Mouse (Mus musculus): ENCODE results near the gene Tmem200c.

The Tmem200c gene

DNA sequence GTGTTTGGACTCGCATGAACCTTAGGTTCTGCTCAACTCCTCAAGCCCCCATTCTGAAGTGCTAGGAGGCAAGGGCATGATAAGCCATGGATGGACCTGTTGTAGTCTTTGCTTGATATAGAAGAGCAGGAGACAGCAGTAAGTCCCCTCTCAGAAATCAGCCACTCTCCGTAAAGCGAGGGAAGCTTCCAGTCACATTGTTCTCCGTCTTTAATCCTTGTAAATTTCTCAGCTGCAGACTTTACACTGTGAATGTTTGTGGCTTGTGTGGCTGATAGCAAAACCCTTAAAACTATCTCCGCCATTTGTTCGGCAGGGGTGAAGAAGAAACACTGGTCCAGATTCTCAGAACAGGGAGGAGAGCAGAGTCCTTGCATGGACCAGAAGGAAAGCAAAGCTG, at the start of gene Tmem200c:
TSS of gene Tmem200c (plus strand) at position 301 of the 400 bp plus-strand sequence.
- no peak for DNase-seq (ENCODE audit: extremely low read depth, insufficient read length, low spot score)

DNA sequence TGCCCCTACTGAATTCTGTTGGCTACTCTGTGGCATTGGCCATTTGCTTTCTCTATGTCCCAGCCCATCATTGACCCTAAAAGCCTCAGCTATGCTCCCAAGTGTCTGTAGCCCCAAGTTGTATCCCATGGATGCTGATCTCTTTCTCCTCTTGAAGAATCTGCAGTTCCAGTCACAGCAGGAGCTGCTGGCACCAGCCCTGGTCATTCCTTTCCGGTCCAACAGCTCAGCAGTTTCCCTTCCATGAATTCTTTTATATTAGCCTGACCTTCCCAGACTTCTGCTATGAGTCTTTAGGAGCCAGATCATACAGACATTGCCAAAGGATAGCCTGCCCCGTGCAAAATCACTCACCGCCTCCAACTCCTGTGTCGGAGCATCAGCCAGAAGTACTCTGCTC, 32.7 kb upstream of the Tmem200c start:
- no peak for DNase-seq (ENCODE audit: extremely low read depth, insufficient read length, low spot score)

DNA sequence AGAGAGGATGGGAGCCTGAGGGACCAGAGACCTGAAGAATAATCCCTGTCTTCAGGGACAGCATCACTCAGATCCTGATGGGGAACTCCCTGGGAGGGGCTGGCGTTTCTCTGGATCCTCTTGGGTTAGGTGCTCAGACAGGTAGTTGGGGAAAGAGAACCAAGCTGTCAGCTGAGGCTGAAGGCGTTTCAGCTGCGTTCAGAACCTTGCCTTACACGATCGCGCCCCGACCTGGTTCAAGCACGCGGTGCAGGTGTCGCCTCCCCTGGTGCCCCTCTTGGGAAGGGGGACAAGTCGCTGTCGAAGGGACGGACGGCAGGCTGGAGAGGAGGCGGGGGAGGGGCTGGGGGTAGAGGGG, 10.2 kb downstream of the Tmem200c start:
- no peak for DNase-seq (ENCODE audit: extremely low read depth, insufficient read length, low spot score)

DNA sequence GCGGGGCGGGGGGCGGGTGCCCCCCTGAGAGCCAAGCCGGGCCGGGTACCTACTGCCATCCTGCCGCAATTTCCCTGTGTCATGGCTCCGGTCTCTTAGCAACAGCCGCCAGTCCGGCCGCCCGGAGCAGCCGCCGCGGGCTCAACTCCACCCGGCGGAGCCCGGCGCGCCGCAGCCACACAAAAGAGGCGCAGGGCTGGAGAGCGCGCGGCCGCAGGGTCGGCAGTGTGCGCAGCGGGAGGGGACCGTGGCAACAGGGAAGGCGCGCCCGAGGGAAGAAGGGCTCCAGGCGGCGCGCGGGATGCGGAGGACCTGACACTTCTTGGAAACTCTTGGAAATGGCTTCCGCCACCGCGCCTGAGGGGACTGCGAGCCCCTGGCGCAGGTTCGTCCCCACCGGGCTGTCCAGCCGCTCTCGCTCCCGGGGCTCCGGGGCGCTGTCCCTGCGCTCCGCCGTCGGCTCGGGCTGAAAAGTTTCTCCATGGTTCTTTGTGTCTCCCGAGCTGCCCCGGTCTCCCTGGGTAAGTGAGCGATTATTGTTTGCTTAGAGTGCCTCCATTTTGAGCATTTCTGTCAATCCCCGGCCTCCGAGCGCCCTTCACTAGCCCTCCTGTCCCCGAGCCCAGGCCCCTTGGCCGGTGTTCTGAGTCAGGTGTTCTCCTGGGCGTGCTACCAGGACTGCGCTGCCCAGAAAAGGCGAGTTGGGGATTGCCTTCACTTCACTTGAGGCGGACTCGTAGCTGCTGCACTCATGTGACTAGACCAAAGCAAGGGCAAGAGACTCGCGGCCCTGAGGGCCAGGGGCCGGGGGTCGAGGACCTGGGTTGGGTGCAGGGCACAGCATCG, 10.8 kb downstream of the Tmem200c start:
- DNase-seq (ENCODE audit: extremely low read depth, insufficient read length, low spot score) = no peak

DNA sequence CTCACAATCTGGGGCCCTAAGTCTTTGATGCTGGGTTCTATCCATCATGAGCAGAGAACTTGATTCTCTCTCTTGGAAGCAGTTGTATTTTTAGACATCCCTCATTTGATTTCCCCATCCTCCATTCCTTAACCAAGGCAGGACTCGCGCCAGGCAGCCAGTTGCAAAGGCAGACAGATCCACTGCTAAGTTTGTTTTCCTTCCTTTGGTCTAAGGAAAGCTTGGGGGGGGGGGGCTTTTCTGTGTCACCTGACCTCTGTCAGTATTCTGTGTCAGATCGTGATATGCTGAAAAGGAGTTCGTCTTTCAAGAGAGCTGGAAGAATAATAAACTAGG, 11.4 kb downstream of the Tmem200c start:
- no peak for DNase-seq (ENCODE audit: extremely low read depth, insufficient read length, low spot score)

DNA sequence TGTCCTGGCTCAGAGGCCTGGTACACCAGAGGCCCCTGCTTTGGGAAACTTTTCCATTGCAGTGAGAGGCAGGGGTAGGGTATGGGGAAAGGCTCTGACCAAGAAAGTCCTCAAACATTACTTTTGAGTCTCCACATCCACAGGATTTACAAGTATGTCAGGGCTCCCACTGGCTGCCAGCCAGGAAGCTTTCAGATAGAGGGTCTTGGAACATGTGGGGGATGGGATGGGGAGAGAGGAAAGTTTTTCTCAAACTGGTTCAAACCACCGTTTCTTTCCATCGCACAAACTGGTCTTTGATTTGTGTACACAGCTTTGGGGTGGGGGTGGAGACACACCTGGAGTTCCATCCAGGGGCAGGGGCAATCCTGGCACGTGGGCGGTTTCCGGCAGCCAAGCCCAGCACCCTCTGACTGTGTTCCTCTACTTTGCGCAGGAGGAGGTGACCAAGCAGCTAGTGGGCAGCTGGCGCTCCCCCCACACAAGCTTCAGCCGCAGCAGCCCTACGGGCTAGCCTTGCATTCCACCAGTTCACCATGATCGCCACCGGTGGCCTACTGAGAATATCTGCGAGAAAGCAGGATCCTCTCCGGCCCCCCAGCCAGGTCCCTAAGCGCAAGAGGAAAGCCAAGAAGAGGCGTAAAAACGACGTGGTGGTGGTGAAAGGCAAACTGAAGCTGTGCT, 13.6 kb downstream of the Tmem200c start:
- DNase-seq (ENCODE audit: extremely low read depth, insufficient read length, low spot score) = no peak

DNA sequence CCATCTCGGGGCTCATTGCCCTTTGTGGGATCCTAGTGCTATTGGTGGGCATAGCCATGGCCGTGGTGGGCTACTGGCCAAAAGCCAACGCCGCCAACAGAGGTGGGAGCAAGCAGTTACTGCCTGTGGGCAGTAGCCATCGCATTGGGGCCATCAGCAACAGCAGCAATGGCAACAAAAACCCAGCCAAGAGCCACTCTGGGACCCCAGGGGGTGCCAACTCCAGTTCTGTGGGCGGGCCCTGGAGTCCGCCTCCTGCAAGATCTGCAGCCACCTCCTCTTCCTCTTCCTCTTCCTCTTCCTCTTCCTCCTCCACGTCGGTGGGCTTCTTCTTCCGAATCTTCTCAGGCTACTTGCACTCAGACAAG, 14.1 kb downstream of the Tmem200c start:
- DNase-seq (ENCODE audit: extremely low read depth, insufficient read length, low spot score) = no peak

DNA sequence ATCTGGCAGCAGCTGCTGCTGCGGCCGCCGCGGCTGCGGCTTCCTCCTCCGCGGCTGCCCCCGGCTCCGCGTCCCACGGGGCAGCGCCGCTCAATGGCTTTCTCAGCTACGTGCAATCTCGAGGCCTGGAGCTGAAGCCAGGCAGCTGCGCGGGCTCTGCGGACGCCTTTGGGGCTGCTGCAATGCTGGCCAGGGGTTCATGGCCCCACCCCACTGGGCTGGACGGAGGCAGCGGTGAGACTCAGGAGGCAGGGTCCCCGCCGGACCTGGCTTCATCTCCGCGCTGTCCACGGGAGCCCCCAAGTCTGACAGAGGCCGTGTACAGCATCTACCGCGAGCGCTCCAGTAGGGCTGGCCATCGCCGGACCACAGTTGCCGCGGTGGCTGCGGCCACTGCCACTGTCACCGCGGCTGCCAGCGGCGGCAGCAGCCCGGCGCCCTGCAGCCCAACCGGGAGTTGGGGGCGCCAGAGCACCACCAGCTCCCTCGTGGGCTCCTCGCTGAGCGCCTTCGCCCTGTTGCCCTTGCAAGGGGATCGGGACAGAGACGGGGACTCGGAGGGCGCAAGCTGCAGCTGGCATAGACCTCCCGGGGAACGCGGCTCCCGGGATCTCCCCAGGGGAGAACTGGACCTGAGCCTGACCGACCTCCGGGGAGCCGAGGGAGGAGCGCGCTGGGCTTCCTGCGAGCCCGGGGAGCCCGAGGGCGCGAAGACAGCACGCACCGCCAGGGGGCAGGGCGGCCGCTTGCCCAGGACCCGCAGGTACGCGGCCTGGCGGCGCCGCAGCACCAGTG, 14.9 kb downstream of the Tmem200c start:
- no peak for DNase-seq (ENCODE audit: extremely low read depth, insufficient read length, low spot score)

DNA sequence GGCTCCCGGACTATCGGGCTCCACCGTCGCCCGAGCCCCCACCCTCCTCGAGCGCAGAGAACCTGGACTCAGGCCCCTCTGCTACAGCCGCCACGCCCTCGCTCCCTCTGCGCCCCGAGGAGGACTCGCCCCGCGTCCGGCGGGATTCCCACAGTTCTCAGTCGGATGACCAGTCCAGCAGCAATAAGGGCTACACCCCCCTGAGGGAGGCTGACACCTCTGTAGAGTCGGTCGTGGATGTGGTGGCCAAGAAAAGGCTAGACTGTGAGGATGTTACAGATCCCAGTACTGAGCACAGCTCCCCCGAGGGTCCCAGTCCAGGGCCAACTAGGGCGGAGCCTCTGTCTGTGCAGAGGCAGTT, 15.4 kb downstream of the Tmem200c start:
- DNase-seq (ENCODE audit: extremely low read depth, insufficient read length, low spot score) = no peak

DNA sequence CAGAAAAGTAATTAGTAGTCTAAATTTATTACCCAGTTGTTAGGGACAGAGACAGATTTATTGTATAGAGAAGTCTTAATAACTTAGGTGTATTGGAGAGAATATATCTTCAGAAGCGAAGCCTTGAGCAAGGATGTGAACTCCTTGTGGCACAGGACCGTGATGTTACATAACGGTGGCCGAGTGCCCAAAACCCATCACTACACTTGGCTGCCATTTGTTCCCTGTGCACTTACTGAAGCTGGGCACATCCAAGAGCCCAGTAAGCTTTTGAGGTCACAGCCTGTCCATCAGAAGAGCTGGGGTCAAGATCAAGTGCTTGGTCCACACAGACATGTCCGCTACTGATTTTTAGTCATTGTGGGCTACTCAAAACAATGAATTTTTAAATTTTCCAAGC, 19.5 kb downstream of the Tmem200c start:
- DNase-seq (ENCODE audit: extremely low read depth, insufficient read length, low spot score) = no peak

DNA sequence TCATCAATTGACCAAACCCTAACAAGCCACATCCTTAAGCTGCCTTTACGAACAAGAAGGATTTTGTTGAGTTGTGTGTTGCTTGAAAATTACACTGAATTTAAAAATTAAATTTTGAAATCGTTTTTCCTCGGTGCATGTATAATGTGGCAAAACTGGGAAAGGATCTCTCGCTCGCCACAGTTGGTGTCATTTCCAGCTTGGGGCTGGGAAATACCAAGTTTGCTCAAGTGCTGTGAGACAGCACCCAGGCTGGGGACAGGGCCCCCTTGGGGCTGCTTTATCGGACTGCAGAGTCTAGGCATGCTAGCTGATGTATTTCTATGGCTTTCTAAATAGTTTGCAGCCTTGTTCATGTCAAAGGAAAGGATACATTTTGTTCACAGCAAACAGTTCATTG, 22.3 kb downstream of the Tmem200c start:
- no peak for DNase-seq (ENCODE audit: extremely low read depth, insufficient read length, low spot score)

DNA sequence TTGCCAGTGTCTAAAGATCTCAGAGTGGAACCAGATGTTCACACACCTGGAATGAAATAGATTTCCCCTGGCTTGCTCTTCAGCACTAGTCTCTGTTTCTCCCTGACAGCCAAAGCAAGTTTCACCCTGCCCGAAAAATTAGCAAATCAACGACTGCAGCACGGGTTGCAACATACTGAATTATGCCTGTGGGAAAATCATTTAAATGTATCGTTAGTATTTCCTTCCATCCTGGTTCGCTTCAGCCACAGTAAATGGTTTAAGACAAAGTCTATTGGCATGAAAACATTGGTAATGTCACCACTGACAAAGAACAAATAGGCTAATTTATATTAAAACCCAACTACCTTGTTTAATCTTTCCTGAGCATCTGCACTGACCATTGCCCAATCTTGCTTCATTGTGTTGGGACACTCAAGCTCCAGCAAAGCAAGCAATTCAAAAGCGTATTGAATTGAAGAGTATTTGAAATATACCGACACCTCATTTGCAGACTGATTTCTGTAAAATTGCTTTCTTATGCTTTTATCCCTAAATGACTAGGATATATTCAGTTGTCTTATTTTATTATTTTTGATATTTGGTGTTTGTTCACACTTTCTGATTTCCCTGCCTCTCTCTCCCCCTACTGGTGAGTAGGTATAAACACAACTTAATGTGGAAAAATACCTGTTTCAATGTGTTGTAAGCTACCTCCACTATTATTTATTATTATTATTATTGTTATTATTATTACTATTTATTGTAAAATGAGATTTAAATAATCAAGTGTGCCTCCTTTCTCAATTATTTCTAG, 25.9 kb downstream of the Tmem200c start:
- DNase-seq (ENCODE audit: extremely low read depth, insufficient read length, low spot score) = no peak

DNA sequence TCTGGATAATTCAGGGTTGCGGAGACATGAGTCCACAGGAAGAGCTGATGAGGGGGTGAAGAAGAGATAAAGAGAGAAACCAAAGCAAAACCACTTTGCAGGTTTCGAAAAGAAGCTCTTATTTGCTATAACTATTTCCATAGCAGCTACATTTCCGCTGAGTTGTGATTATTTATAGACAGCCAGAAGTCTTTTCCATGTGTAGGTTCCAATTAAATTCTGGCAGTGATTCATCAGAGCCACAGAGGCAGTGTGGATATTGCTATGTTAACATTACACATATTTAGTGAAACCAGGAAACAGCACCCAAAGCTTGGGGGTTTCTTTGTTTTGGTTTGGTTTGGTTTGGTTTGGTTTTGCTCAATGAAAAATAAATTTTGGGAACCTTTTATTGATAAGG, 37.8 kb downstream of the Tmem200c start:
- no peak for DNase-seq (ENCODE audit: extremely low read depth, insufficient read length, low spot score)

DNA sequence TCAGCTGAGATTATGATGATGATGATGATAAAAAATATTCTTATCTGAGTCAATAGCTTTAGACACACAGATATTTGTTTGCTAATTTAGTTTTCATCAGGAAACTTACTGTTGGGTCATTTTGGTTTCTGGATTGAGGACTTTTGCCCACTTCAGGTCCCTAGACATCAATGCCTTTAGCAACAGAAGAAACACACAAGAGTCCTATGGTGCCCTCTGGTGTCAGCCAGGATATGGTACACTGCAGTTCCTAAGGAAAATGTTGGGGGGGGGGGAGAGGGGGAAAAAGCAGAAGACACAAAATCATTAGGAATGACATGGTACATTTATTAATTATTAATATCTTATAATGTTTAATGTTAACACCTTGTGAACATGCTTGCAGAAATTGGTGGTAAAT, 42.0 kb downstream of the Tmem200c start:
- DNase-seq (ENCODE audit: extremely low read depth, insufficient read length, low spot score) = no peak

DNA sequence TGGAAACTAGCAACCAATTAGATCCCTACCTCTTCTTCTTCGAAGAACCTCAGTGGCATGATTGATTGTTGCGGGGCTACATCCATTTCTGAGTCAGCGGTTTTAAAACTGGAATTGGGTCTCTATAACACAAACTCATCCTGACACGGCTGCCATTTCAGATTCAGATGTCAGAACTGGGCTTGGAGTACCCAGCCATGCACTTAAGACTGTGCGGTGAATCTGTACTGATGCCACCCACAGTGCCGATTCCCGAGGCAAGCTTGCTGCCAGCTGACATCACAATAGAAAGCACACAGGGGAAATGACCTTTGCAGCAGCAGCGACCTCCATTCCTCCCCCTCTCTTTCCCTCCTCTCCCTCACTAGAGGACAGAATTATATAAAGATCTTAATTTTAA, 47.6 kb downstream of the Tmem200c start:
- DNase-seq (ENCODE audit: extremely low read depth, insufficient read length, low spot score) = no peak

DNA sequence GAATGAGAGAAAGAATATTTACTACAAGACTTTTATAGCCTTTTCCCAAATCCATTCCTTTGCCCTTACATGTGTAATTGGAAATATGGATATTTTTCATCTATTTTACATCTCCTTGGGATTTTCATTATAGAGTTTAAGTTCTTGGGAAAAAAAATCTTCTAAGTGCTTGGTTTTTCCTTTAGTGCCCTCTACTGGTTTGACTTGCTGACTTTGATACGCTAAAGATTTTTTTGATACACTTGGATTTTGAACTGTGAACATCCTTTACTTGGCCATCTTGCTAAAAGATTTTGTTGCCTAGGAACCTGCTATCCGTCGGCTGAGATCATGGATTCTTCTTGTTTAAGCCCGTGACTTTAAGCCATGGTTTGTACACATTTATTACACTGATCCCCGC, 48.8 kb downstream of the Tmem200c start:
- DNase-seq (ENCODE audit: extremely low read depth, insufficient read length, low spot score) = no peak

DNA sequence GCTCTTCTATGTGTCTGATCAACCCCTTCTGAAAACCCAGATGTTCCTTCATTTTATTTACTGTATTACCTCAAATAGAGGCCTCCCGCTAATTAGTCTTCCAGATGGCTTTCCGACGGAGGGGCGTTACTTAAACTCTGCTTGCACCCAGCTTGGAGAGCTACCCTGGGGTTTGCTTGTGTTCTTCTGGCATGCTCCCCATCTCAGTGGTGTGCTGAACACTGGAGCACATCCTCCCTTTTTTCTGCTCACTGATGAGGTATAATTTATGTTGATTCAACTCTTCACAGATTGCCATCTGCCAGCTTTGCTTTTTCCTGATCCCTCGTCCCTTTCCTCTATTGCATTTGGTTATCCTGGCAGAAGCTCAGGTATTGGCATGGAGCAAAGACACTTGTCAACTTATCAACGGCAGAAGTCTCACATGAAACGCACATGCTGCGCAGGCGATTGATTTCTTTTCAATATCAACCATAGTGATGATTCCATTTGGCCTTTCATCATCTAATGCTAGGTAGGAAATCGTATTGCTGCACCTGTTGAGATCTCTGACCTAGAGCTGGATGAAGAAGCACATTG, 49.6 kb downstream of the Tmem200c start:
- no peak for DNase-seq (ENCODE audit: extremely low read depth, insufficient read length, low spot score)

DNA sequence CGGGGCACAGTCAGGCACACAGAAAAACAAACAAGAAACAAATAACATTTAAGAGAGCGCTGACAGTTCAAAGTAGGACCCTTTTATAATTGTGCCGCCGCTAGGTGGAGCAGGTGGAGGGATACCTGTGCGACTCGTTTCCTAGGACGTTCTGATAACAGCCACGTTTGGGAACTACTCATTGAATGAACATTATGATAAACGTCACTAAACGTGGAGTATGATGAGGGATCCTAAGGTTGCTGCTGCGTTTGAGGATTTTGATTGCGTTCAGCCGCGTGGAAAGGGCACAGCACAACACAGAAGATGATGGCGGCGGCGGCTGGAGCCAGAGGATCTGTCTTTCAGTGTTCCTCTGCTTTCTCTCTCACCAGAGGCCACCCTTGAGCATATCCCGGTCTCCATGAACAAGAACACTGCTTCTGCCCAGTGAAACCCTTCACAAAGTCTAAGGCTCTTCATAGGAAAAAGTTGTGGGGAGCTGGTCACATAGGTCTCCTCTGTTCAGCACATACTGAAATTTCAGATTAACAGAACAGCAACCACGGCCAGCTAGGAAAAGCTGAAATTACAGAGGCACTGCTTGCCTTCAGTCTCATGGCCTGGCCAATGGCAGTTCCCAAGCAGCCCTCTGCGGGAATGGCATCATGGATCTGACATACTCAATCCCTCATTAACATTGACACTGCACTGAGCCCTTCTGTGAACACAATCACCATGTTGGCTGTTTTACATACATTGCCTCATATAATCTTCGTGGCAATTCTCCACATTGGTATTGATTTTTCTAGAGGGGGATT, 55.5 kb downstream of the Tmem200c start:
- no peak for DNase-seq (ENCODE audit: extremely low read depth, insufficient read length, low spot score)

DNA sequence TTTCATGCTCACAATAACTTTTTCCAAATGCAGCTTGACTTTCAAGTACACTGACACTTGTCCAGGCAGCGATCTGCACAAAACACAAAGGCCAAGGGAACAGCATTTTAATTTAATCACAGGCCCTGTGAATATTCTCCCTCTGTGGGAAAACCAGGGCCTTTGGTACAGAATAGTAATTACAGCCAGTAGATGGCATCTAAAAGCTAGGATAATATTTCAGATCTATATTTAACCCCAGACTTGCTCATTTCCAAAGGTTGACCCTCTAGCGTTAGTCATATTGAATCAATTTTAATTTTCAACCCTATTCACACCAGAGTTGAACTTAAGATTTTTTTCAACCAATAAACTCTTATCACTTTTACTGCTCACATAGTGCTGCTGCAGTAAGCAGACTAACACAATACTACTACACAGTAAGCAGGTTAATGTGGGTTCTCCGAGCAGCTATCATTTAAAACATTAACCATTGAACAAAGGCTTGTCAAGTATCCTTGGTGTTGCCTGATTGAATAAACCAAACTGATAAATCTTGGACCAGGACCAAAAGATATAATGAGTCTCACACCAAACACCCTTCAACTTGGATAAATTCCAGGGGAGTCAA, 57.2 kb downstream of the Tmem200c start:
- no peak for DNase-seq (ENCODE audit: extremely low read depth, insufficient read length, low spot score)

Measured in 3134 (cell line).